Comparison of ENCODE assay signal across 8 mouse cellular contexts in the genomic region with DNA sequence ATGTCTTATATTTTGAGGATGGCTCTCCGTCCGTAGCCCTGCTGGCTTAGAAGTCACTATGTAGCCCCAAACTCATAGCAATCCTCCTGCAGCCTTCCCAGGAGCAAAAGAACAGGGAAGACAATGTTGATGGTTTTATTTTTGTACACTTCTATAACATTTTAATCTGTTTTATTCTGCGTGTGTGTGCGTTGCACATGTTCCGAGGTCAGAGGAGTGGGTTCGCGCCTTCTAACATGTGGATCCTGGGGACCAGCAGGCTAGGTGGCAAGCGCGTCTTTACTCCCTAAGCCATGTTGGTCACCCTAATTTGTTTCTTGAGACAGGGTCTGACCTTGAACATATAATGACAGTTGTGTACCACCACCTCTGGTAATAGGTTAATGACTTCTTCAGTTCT. TPM values are rescaled to one million over a fixed set of nuclear protein-coding genes. Genes with fewer than 3 reads are reported as not detected.
DNase-seq lines count a peak whose midpoint lies in the region; ATAC-seq lines count a peak whose summit lies in the region.

No protein-coding gene starts in this region.

- peak overlapping the region; percentile 90 for H3K4me2 ChIP-seq in kidney, embryonic 16.5 days (replicated peaks; ENCODE audit: low read depth, low read length)
- peak overlapping the region; percentile 87; the same call in 1 of the 2 replicates for H3K4me2 ChIP-seq in embryonic facial prominence, embryonic 11.5 days (ENCODE audit: low read depth, low read length)
- peak overlapping the region; percentile 93 for H3K4me2 ChIP-seq in hindbrain, embryonic 16.5 days (ENCODE audit: low read length)
- H3K4me2 ChIP-seq in midbrain, embryonic 15.5 days = peak overlapping the region; percentile 73

- H3K4me3 ChIP-seq in kidney, embryonic 16.5 days (ENCODE audit: low read length) = peak overlapping the region; percentile 72
- peak overlapping the region; percentile 57 for H3K4me3 ChIP-seq in embryonic facial prominence, embryonic 11.5 days (ENCODE audit: low read depth, low read length)
- H3K4me3 ChIP-seq in hindbrain, embryonic 16.5 days (ENCODE audit: low read length) = peak overlapping the region; percentile 77
- peak overlapping the region; percentile 60; the same call in 1 of the 2 replicates for H3K4me3 ChIP-seq in midbrain, embryonic 15.5 days

- H3K9ac ChIP-seq in kidney, embryonic 16.5 days (replicated peaks; ENCODE audit: low read length) = peak overlapping the region; percentile 82
- H3K9ac ChIP-seq in embryonic facial prominence, embryonic 11.5 days (replicated peaks; ENCODE audit: low read length) = peak overlapping the region; percentile 61
- H3K9ac ChIP-seq in hindbrain, embryonic 16.5 days (ENCODE audit: low read depth, low read length) = peak overlapping the region; percentile 87
- H3K9ac ChIP-seq in midbrain, embryonic 15.5 days = no peak overlapping the region

- WGBS in kidney, embryonic 16.5 days = 63% methylated on average over 9 of the region's 9 CpGs
- WGBS in embryonic facial prominence, embryonic 11.5 days = 54% methylated on average over 9 of the region's 9 CpGs
- WGBS in hindbrain, embryonic 16.5 days = 53% methylated on average over 9 of the region's 9 CpGs
- WGBS in midbrain, embryonic 15.5 days = 49% methylated on average over 9 of the region's 9 CpGs

- no peaks in the 10 kb centered on the region for H3K36me3 ChIP-seq in kidney, embryonic 16.5 days (ENCODE audit: insufficient read depth, low read length)
- H3K36me3 ChIP-seq in embryonic facial prominence, embryonic 11.5 days (replicated peaks; ENCODE audit: control insufficient read depth, insufficient read depth, low read depth, low read length) = no peaks in the 10 kb centered on the region
- H3K36me3 ChIP-seq in hindbrain, embryonic 16.5 days (ENCODE audit: control insufficient read depth, insufficient read depth, low read length) = no peaks in the 10 kb centered on the region
- H3K36me3 ChIP-seq in midbrain, embryonic 15.5 days (replicated peaks) = no peaks in the 10 kb centered on the region

- H3K27ac ChIP-seq in kidney, embryonic 16.5 days (ENCODE audit: low read length) = peak overlapping the region; percentile 52
- no peak overlapping the region for H3K27ac ChIP-seq in embryonic facial prominence, embryonic 11.5 days (replicated peaks; ENCODE audit: low read depth, low read length)
- no peak overlapping the region for H3K27ac ChIP-seq in hindbrain, embryonic 16.5 days (ENCODE audit: low read depth, low read length)
- H3K27ac ChIP-seq in midbrain, embryonic 15.5 days = no peak overlapping the region

- DNase-seq in kidney, adult 8-10 months = no peak
- no peak for DNase-seq in embryonic facial prominence, embryonic 11.5 days (ENCODE audit: low spot score)
- DNase-seq in layer of hippocampus, adult 9-10 months (ENCODE audit: low spot score) = no peak
- no peak for DNase-seq in MN1 (ENCODE audit: low spot score)
- DNase-seq in layer of hippocampus, adult 8-10 months (ENCODE audit: low spot score in 2 of 2) = no peak

- peaks cover 24% of the 10 kb centered on the region for H3K4me1 ChIP-seq in kidney, embryonic 16.5 days (ENCODE audit: insufficient read depth, low read length)
- H3K4me1 ChIP-seq in embryonic facial prominence, embryonic 11.5 days (ENCODE audit: control insufficient read depth, insufficient read depth, low read length) = peaks cover 3% of the 10 kb centered on the region
- peaks cover 27% of the 10 kb centered on the region for H3K4me1 ChIP-seq in hindbrain, embryonic 16.5 days (ENCODE audit: control insufficient read depth, insufficient read depth, low read depth, low read length)
- H3K4me1 ChIP-seq in midbrain, embryonic 15.5 days = peaks cover 33% of the 10 kb centered on the region

- H3K27me3 ChIP-seq in kidney, embryonic 16.5 days (ENCODE audit: insufficient read depth, low read length) = peaks cover 58% of the 10 kb centered on the region
- H3K27me3 ChIP-seq in embryonic facial prominence, embryonic 11.5 days (ENCODE audit: control insufficient read depth, insufficient read depth, low read length) = peaks cover 48% of the 10 kb centered on the region
- peaks cover 40% of the 10 kb centered on the region for H3K27me3 ChIP-seq in hindbrain, embryonic 16.5 days (replicated peaks; ENCODE audit: control insufficient read depth, insufficient read depth, low read length)
- peaks cover 45% of the 10 kb centered on the region for H3K27me3 ChIP-seq in midbrain, embryonic 15.5 days (replicated peaks)

- H3K9me3 ChIP-seq in kidney, embryonic 16.5 days (ENCODE audit: low read length) = no peaks in the 10 kb centered on the region
- no peaks in the 10 kb centered on the region for H3K9me3 ChIP-seq in embryonic facial prominence, embryonic 11.5 days (replicated peaks; ENCODE audit: control insufficient read depth, low read length)
- H3K9me3 ChIP-seq in hindbrain, embryonic 16.5 days (ENCODE audit: control insufficient read depth, low read length) = no peaks in the 10 kb centered on the region
- H3K9me3 ChIP-seq in midbrain, embryonic 15.5 days = no peaks in the 10 kb centered on the region

- ATAC-seq in kidney, embryonic 16.5 days (ENCODE audit: low FRiP score, low TSS enrichment) = no peak
- ATAC-seq in embryonic facial prominence, embryonic 11.5 days (replicated peaks; ENCODE audit: insufficient number of reproducible peaks, low FRiP score, low TSS enrichment, low read depth) = no peak
- ATAC-seq in hindbrain, embryonic 16.5 days = no peak
- ATAC-seq in midbrain, embryonic 15.5 days (replicated peaks) = no peak

RNA-seq across cellular contexts. Expression of a gene that starts 0.7 kb away (rescaled TPM):
- 6.6 and 7.5 TPM in 2 replicates for polyA plus RNA-seq in kidney, embryonic 16.5 days (2015; fragmentation: Nextera tagmentation; extraction: Ambion mirVana)
- 1.2 and 1.9 TPM in 2 replicates for polyA plus RNA-seq in embryonic facial prominence, embryonic 11.5 days (2014; fragmentation: Nextera tagmentation; extraction: Ambion mirVana)
- polyA plus RNA-seq in hindbrain, embryonic 16.5 days (2015; fragmentation: Nextera tagmentation; extraction: Ambion mirVana) = 7.3 and 8.1 TPM in 2 replicates
- polyA plus RNA-seq in midbrain, embryonic 15.5 days (2015; fragmentation: Nextera tagmentation; extraction: Ambion mirVana) = 5.2 and 5.8 TPM in 2 replicates
- 10 to 100 TPM in 1 of 4 experiments, 1 to 10 TPM in 3; 4.6 to 10.5 (median 7.9) TPM for total RNA-seq in layer of hippocampus, adult 8-10 months (2022)

RNA-seq across cellular contexts. Expression of a gene that starts 5.2 kb away (rescaled TPM):
- 0.55 and 0.94 TPM in 2 replicates for polyA plus RNA-seq in kidney, embryonic 16.5 days (2015; fragmentation: Nextera tagmentation; extraction: Ambion mirVana)
- polyA plus RNA-seq in embryonic facial prominence, embryonic 11.5 days (2014; fragmentation: Nextera tagmentation; extraction: Ambion mirVana) = 1.2 and 1.7 TPM in 2 replicates
- polyA plus RNA-seq in hindbrain, embryonic 16.5 days (2015; fragmentation: Nextera tagmentation; extraction: Ambion mirVana) = 22.4 and 23.1 TPM in 2 replicates
- 26.9 and 27.4 TPM in 2 replicates for polyA plus RNA-seq in midbrain, embryonic 15.5 days (2015; fragmentation: Nextera tagmentation; extraction: Ambion mirVana)
- 100 to 1,000 TPM; 219 to 265 (median 239) TPM for total RNA-seq in layer of hippocampus, adult 8-10 months (2022)

RNA-seq across cellular contexts. Expression of a gene that starts 12.2 kb away (rescaled TPM):
- 1.3 and 7.7 TPM in 2 replicates for polyA plus RNA-seq in kidney, embryonic 16.5 days (2015; fragmentation: Nextera tagmentation; extraction: Ambion mirVana)
- 0.42 TPM in 1 of 2 replicates, not detected in the other for polyA plus RNA-seq in embryonic facial prominence, embryonic 11.5 days (2014; fragmentation: Nextera tagmentation; extraction: Ambion mirVana)
- 1.2 and 1.5 TPM in 2 replicates for polyA plus RNA-seq in hindbrain, embryonic 16.5 days (2015; fragmentation: Nextera tagmentation; extraction: Ambion mirVana)
- polyA plus RNA-seq in midbrain, embryonic 15.5 days (2015; fragmentation: Nextera tagmentation; extraction: Ambion mirVana) = 0.37 and 1.5 TPM in 2 replicates
- total RNA-seq in layer of hippocampus, adult 8-10 months (2022) = 1 to 10 TPM; 2.1 to 6.9 (median 2.6) TPM

RNA-seq across cellular contexts. Expression of a gene that starts 24.8 kb away (rescaled TPM):
- polyA plus RNA-seq in kidney, embryonic 16.5 days (2015; fragmentation: Nextera tagmentation; extraction: Ambion mirVana) = 3.3 and 4.2 TPM in 2 replicates
- 0.47 and 0.58 TPM in 2 replicates for polyA plus RNA-seq in embryonic facial prominence, embryonic 11.5 days (2014; fragmentation: Nextera tagmentation; extraction: Ambion mirVana)
- polyA plus RNA-seq in hindbrain, embryonic 16.5 days (2015; fragmentation: Nextera tagmentation; extraction: Ambion mirVana) = 0.44 and 0.62 TPM in 2 replicates
- 0.27 and 0.36 TPM in 2 replicates for polyA plus RNA-seq in midbrain, embryonic 15.5 days (2015; fragmentation: Nextera tagmentation; extraction: Ambion mirVana)
- total RNA-seq in layer of hippocampus, adult 8-10 months (2022) = under 1 TPM; 0.47 to 0.93 (median 0.56) TPM

RNA-seq across cellular contexts. Expression of a gene that starts 48.7 kb away (rescaled TPM):
- 8.6 and 8.7 TPM in 2 replicates for polyA plus RNA-seq in kidney, embryonic 16.5 days (2015; fragmentation: Nextera tagmentation; extraction: Ambion mirVana)
- polyA plus RNA-seq in embryonic facial prominence, embryonic 11.5 days (2014; fragmentation: Nextera tagmentation; extraction: Ambion mirVana) = 3.8 and 5.0 TPM in 2 replicates
- polyA plus RNA-seq in hindbrain, embryonic 16.5 days (2015; fragmentation: Nextera tagmentation; extraction: Ambion mirVana) = 78.6 and 89.5 TPM in 2 replicates
- 96.0 and 102 TPM in 2 replicates for polyA plus RNA-seq in midbrain, embryonic 15.5 days (2015; fragmentation: Nextera tagmentation; extraction: Ambion mirVana)
- 100 to 1,000 TPM in 3 of 4 experiments, 10 to 100 TPM in 1; 92.1 to 120 (median 112) TPM for total RNA-seq in layer of hippocampus, adult 8-10 months (2022)
